Mouse (Mus musculus) spleen, embryonic (tissue): Measurements from ENCODE around the gene Ctnnbl1.

ENCODE experiments used
- CTCF ChIA-PET: fragments of 350-600 bp; sonication (Branson Sonifier 250); formaldehyde crosslinking; loops from one replicate; lab custom pipeline; 2022; lab: Charles Lee

Gene Ctnnbl1

DNA sequence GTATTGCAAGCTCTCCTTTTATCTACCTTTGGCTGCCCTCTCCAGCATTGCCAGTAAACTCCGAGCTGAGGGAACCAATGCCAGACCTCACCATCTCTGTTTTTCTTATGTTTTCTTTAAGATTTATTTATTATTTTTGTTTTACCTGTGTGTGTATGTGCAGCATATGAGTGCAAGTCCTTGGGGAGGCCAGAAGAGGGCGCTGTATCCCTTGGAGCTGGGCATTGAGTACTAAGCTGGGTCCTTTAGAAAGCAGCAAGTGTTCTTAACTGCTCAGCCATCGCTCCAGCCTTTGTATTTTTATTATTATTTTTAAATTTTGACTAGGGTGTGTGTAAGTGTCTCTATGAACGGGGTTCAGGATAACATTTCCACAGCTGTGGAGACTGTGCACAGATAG, 199.5 kb downstream of the Ctnnbl1 start:
- CTCF ChIA-PET = no interaction called here

DNA sequence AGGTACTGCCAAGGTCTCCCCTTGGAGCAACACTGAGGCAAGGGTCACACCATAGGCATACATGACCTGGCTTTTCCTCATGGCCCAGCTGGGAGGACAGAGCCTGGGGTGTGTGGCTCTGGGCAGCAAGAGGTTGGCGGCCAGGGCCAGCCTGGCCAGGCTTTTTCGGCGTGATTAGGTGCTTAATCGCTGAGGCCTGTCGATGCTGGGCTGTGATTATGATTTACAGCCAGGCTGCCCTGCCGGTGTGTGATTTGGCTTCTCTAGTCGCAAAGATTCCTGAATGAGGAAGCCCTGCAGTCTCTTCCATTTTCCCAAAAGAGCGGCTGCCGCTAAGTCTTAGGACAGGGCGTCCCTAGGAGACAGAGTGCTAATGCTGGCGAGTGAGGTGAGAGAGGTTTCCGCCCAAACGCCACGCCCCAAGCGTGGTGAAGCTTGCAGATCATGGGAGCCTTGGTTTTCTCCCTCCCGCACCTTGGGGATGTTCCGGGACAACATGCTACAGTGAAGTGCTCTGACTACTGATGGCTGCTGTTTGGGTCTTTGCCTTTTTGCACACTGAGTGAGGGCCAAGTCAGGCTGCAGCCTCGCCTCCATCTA, 203.5 kb downstream of the Ctnnbl1 start:
- CTCF ChIA-PET = no interaction called here
